Mouse (Mus musculus) left cerebral cortex, postnatal 14 days (tissue): ENCODE measurements around the gene Col13a1. TPM values are rescaled to one million over a fixed set of nuclear protein-coding genes. Genes with fewer than 3 reads are reported as not detected.

Experiments
- DNase-seq, 2 experiments: peaks; one replicate each; pipeline ENCODE4 v3.0.0; 2021 to 2022; ENCODE audit warnings: low spot score in 2 of 2, mixed read lengths in 1 of 2
- intact Hi-C: fragments of 180-260 bp; cut with DNase I; formaldehyde crosslinking; loops from one replicate; pipeline ENCODE4 v1.15.1; 2025
- total RNA-seq, 2 experiments: library from RNA; stranded (reverse); gene quantifications; 2 replicates each; pipeline ENCODE4 v1.2.3; 2021

Gene Col13a1
- total RNA-seq, 2 experiments from 2014 or later: 2.4 TPM

DNA sequence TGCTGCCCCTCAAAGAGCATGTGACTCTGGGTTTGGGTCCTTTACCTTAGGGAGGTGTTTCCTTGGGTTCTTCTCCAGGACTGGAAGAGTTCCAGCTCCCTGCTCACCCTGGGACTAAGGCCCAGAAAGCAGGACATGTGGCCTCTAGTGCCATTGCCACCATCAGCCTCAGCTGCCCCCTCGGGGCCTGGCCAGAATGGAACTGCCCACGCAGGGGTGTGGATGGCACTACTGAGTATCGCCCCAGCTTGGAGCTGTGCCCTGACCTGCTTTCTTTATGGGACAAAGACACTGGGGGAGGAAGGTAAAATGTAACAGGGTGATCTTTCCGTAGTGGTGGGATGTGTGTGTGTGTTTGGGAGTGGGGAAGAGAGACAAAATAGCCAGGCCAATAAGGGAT lies 59.4 kb downstream of the Col13a1 start:
- intact Hi-C loops: no loop called here
- DNase-seq: no peak

GRCm38 (mm10) chr10:61917066-61917465 lies 61.8 kb downstream of the Col13a1 start:
- intact Hi-C loops: no loop called here
- no peak for DNase-seq

GRCm38 (mm10) chr10:61911770-61912169 lies 67.1 kb downstream of the Col13a1 start:
- no peak for DNase-seq
- intact Hi-C loops: no loop called here

DNA sequence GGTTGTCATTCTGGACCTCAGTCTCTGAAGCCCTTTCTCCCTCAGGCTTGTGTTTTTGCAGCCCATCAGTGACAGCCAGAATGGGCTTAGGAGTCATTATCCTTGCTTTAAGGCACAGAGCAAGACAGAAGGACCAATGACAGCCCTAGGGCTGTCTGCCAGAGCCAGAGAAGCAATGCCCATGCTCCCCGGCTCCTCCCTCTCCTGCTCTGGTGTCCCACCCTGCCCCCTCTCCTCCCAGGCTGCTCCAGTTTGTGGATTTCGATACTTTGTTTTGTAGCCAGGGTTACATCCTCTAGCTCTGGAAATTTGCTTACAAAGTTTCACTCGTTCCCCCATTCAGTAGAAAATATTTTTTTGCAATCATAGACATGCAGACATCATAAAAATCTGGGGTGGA lies 69.9 kb downstream of the Col13a1 start:
- intact Hi-C loops: no loop called here
- DNase-seq: no peak

DNA sequence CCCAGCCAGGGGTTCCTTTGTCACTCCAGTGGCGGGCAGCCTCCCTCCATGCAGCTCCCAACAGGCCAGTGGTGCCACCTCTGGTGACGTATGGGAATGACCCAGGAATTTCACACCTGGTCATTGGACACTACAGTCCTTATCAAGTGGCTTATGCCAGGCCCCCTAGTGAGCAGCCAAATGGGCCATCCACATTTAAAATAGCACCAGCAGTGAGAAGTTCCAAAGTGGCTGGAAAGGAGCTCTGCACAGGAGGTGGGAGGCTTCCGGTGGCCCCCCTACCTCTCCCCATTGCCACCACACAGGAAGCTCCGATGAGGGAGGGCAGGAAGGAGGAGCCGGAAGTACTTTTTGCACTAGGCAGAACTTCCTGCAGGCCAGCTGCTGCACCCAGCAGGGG lies 72.7 kb downstream of the Col13a1 start:
- intact Hi-C loops: no loop called here
- no peak for DNase-seq

DNA sequence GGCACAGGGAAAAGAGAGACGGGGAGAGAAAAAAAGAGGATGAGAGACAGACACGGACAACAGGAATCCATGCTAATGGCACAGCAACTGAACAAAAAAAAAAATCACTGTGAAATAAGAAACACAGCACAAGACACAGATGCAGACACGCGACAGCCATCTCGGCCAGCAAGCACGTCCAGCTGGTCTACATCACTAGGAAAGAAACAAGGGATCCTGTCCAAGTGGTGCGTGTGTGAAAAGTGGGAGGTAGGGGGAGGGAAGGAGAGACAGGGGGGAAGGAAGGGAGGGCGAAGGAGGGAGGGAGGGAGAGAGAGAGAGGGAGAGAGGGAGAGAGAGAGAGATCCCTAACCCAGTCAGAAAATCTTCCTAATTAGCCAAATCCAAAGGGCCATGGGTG lies 73.6 kb downstream of the Col13a1 start:
- peak; percentile 30 to 62 for DNase-seq
- intact Hi-C loops: no loop called here

GRCm38 (mm10) chr10:61898116-61898515 lies 80.8 kb downstream of the Col13a1 start:
- intact Hi-C loops: no loop called here
- DNase-seq: no peak

DNA sequence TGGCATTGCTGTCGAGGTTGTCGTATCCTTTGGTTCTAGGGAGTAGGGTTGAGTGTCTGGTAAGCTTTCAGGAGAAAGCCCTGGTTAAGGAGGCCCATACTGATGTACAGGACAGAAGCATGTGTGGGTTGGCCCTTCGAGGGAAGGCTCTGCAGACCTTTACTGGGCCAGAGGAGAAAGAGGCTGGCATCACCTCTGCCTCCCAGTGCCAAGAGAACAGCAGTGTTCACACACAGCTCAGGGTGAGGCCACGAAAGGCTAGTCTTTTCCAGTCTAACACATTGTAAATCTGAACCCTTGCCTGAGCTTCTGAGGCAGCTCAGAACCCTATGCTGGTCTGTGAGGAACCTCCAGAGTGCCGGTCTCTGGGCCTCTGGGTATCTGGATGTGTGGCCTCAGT lies 84.3 kb downstream of the Col13a1 start:
- intact Hi-C loops: no loop called here
- no peak for DNase-seq

- DNase-seq: no peak
- intact Hi-C loops: no loop called here
Measured at GRCm38 (mm10) chr10:61891138-61891537, 87.8 kb downstream of the Col13a1 start.

GRCm38 (mm10) chr10:61890294-61890693 lies 88.6 kb downstream of the Col13a1 start:
- intact Hi-C loops: no loop called here
- DNase-seq: no peak

- peak in 1 of 2 experiments; percentile 23 for DNase-seq
- intact Hi-C loops: loop anchor here (5.0 kb wide), 2 partner anchors 98 to 223 kb away; partner anchors contain the start of gene Col13a1
Measured at GRCm38 (mm10) chr10:61879427-61879826, 99.5 kb downstream of the Col13a1 start.

- intact Hi-C loops: loop anchor here (5.0 kb wide), 2 partner anchors 100 to 225 kb away; partner anchors contain the start of gene Col13a1
- DNase-seq: peak; percentile 34 to 60
Measured at GRCm38 (mm10) chr10:61877787-61878186, 101.1 kb downstream of the Col13a1 start.

- DNase-seq: no peak
Measured at GRCm38 (mm10) chr10:61869796-61870195, 109.1 kb downstream of the Col13a1 start.

DNA sequence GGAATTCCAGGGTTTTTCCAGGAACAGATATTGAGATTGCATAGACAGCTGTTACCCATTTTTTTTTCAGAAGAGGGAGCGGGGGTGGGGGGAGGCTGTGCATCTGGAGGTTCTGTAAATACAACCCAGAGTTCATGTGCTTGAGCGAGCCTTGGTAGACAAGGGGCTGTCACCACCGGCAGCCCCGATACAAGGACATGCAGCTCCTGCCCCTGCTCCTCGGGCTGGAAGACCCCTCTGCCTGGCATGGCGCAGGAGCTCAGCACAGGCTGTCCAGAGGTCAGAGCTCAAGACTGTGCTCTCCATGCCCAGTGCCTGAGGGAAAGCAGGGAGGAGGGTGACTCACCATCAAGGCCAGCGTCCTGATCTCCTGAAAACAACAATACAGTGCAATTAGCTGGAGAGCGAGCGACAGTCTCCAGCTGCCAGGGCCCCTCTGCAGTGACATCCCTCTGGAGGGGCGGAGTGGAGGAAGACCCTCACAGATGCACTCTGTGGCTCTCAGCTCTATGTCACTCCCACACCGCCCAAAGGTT lies 112.8 kb downstream of the Col13a1 start:
- intact Hi-C loops: no loop called here
- DNase-seq: no peak

More at GRCm38 (mm10) chr10:61869796-61870195, 109.1 kb downstream of the Col13a1 start:
- intact Hi-C loops: no loop called here

DNA sequence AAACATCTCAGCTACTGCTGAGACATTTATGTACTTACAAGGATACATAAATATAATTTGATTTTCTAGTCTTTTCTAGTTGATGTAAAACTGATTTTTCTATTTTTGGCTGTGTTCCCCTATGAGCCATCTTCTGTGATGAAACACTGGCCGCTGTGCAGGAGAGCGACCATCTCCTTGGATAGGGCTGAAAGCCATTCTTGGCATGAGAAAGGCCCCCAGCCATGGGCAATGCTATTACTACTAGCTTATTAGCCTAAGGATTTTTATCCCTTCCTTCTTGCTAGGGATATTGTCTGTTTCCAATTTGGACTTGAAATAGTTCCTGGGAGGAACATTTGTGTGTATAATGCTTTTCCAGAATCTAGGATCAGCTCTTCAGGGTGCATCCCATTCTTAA lies 119.5 kb downstream of the Col13a1 start:
- no peak for DNase-seq
- intact Hi-C loops: no loop called here

DNA sequence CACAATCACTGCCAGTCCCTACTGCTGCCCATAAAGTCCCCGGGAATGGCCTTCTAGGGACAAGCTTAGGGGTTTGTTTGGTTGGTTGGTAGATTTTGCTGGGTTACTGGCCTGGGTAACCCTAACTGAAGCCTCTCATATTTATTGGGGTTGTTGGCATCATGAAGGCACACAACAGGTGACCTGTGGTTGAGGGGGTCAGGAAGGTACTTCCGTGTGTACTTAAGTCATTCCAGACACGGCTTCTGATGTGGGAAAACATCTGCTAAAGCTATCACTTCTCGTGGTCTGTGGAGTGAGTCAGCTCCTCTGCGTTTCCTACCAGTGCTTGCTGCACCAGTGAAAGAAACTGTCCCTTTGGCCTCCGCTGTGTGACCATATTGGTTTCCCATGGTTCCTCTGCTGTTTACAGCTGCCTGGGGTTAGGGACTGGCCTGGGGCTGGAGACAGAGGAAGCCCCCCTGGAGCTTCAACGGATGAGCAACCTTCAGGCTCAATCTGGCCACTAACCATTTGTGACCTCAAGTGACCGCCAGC lies 123.7 kb downstream of the Col13a1 start:
- DNase-seq: no peak
- intact Hi-C loops: no loop called here

- DNase-seq: no peak
- intact Hi-C loops: no loop called here
Measured at GRCm38 (mm10) chr10:61852824-61853223, 126.1 kb downstream of the Col13a1 start.

- intact Hi-C loops: no loop called here
- peak in 1 of 2 experiments; percentile 53 for DNase-seq
Measured at GRCm38 (mm10) chr10:61848553-61848952, 130.4 kb downstream of the Col13a1 start.

- intact Hi-C loops: no loop called here
- DNase-seq: no peak
Measured at GRCm38 (mm10) chr10:61845476-61845875, 133.4 kb downstream of the Col13a1 start.

DNA sequence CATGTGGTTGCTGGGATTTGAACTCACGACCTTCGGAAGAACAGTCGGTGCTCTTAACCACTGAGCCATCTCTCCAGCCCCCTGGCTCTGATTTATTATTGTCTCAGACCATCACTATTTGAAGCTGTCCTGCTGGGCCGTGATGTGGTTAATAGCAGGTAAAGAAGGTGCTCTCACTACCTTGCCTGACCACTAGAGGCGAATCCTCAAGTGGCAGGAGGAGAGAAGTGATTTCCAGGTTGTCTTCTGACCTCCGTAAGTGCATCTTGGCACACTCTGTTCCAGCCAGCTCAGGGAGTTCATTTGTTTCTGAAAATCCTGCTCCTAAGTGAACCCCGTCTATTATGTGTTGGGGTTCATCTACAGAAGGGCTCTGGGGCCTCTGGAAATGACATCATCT lies 134.4 kb downstream of the Col13a1 start:
- DNase-seq: no peak
- intact Hi-C loops: no loop called here

- no peak for DNase-seq
- intact Hi-C loops: no loop called here
Measured at GRCm38 (mm10) chr10:61842261-61842660, 136.6 kb downstream of the Col13a1 start.
